Mouse (Mus musculus) heart, embryonic 10.5 days (tissue): ENCODE results near the gene Hdac11. TPM values are rescaled to one million over a fixed set of nuclear protein-coding genes. Genes with fewer than 3 reads are reported as not detected.

Experiments
- DNase-seq: peaks from one replicate; pipeline ENCODE4 v3.0.0-alpha.2; 2017; ENCODE audit warnings: low spot score
- H3K27ac ChIP-seq: fragments of 300-500 bp; sonication (generic); 2 replicates; pipeline ENCODE4 v1.5.1; 2016; ENCODE audit warnings: mild to moderate bottlenecking
- H3K27me3 ChIP-seq: fragments of 300-500 bp; sonication (generic); 2 replicates; pipeline ENCODE4 v1.6.1; 2016; ENCODE audit warnings: mild to moderate bottlenecking; ENCODE audit not compliant: poor library complexity, insufficient read depth, severe bottlenecking
- H3K36me3 ChIP-seq: fragments of 300-500 bp; sonication (generic); 2 replicates; pipeline ENCODE4 v1.6.1; 2016; ENCODE audit warnings: mild to moderate bottlenecking, moderate library complexity
- H3K4me1 ChIP-seq: fragments of 300-500 bp; sonication (generic); 2 replicates; pipeline ENCODE4 v1.6.1; 2016; ENCODE audit warnings: mild to moderate bottlenecking
- H3K4me3 ChIP-seq: fragments of 300-500 bp; sonication (generic); 2 replicates; pipeline ENCODE4 v1.5.1; 2016; ENCODE audit warnings: mild to moderate bottlenecking, moderate library complexity
- H3K9me3 ChIP-seq: fragments of 300-500 bp; sonication (generic); 2 replicates; pipeline ENCODE4 v1.6.1; 2016; ENCODE audit warnings: mild to moderate bottlenecking, moderate library complexity
- WGBS: fragments of 180-500 bp; shearing (Covaris S2); methylation state at CpG from one replicate; pipeline ENCODE4 v1.1.7; 2016; 5-methylcytosine and 5-hydroxymethylcytosine counted together
- polyA plus RNA-seq: library from polyadenylated mRNA; unstranded; fragments of >200 nt; fragmentation: Nextera tagmentation; extraction: Ambion mirVana; gene quantifications from 2 replicates; pipeline ENCODE4 v1.2.1, GENCODE M21; 2016

Gene Hdac11
- polyA plus RNA-seq, 1 experiment from 2014 or later, result 6.8 TPM

- no peak overlapping the region for H3K27ac ChIP-seq
- H3K27me3 ChIP-seq, result no peaks in the 10 kb centered on the region
- no peak for DNase-seq
- no peaks in the 10 kb centered on the region for H3K9me3 ChIP-seq
- H3K4me3 ChIP-seq, result no peak overlapping the region
- no peaks in the 10 kb centered on the region for H3K4me1 ChIP-seq
- 49% methylated on average over 5 of the region's 5 CpGs for WGBS
- H3K36me3 ChIP-seq, result no peaks in the 10 kb centered on the region
Observed at GRCm38 (mm10) chr6:91146443-91147151, 9.9 kb upstream of the Hdac11 start.

- H3K27ac ChIP-seq, result no peak overlapping the region
- no peak overlapping the region for H3K4me3 ChIP-seq
- H3K36me3 ChIP-seq, result no peaks in the 10 kb centered on the region
- no peaks in the 10 kb centered on the region for H3K4me1 ChIP-seq
- no peaks in the 10 kb centered on the region for H3K9me3 ChIP-seq
- no peak for DNase-seq
- 0 out of 2 replicates have a peak, but pooled peaks cover 5% of the 10 kb centered on the region for H3K27me3 ChIP-seq
- 80% methylated on average over 2 of the region's 2 CpGs for WGBS
Observed at GRCm38 (mm10) chr6:91147152-91147770, 9.2 kb upstream of the Hdac11 start.

- Histone ChIP-seq H3K4me1 (peaks cover 44% of the 10 kb centered on the region), H3K27me3 (peaks cover 30% of the 10 kb centered on the region), H3K27ac (peak overlapping the region; percentile 3; the same call in 1 of the 2 replicates), H3K36me3 (no peaks in the 10 kb centered on the region), H3K9me3 (no peaks in the 10 kb centered on the region), H3K4me3 (peak overlapping the region; percentile 38; the same call in 1 of the 2 replicates)
- peak; percentile 72 for DNase-seq
- WGBS, result 42% methylated on average over 7 of the region's 7 CpGs
Observed at GRCm38 (mm10) chr6:91152892-91153548, 3.4 kb upstream of the Hdac11 start.

- Histone ChIP-seq H3K27me3 (peaks cover 31% of the 10 kb centered on the region), H3K9me3 (no peaks in the 10 kb centered on the region), H3K4me1 (peaks cover 49% of the 10 kb centered on the region), H3K36me3 (no peaks in the 10 kb centered on the region), H3K27ac (0 out of 2 replicates have a peak overlapping the region, but pooled peaks have one; percentile 3), H3K4me3 (peak overlapping the region; percentile 38)
- DNase-seq, result no peak
- 4% methylated on average over 10 of the region's 10 CpGs for WGBS
Observed at GRCm38 (mm10) chr6:91153549-91154064, 2.9 kb upstream of the Hdac11 start.

- DNase-seq, result no peak
- peaks cover 57% of the 10 kb centered on the region for H3K4me1 ChIP-seq
- no peak overlapping the region for H3K4me3 ChIP-seq
- no peaks in the 10 kb centered on the region for H3K9me3 ChIP-seq
- H3K27ac ChIP-seq, result no peak overlapping the region
- peaks cover 38% of the 10 kb centered on the region for H3K27me3 ChIP-seq
- no peaks in the 10 kb centered on the region for H3K36me3 ChIP-seq
- 58% methylated on average over 4 of the region's 4 CpGs for WGBS
Observed at GRCm38 (mm10) chr6:91154685-91155084, 1.8 kb upstream of the Hdac11 start.

- peaks cover 59% of the 10 kb centered on the region for H3K4me1 ChIP-seq
Observed at GRCm38 (mm10) chr6:91155286-91155685, 1.2 kb upstream of the Hdac11 start.

GRCm38 (mm10) chr6:91156062-91156461, 403 bp upstream of the Hdac11 start:
- H3K27me3 ChIP-seq, result peaks cover 38% of the 10 kb centered on the region
- 13% methylated on average over 4 of the region's 4 CpGs for WGBS
- peak overlapping the region; percentile 94 for H3K27ac ChIP-seq
- peaks cover 66% of the 10 kb centered on the region for H3K4me1 ChIP-seq
- DNase-seq, result no peak
- no peaks in the 10 kb centered on the region for H3K9me3 ChIP-seq
- no peaks in the 10 kb centered on the region for H3K36me3 ChIP-seq
- peak overlapping the region; percentile 88 for H3K4me3 ChIP-seq

More at GRCm38 (mm10) chr6:91155286-91155685, 1.2 kb upstream of the Hdac11 start:
- H3K9me3 ChIP-seq, result no peaks in the 10 kb centered on the region
- H3K36me3 ChIP-seq, result no peaks in the 10 kb centered on the region
- H3K4me3 ChIP-seq, result no peak overlapping the region
- 55% methylated on average over 3 of the region's 3 CpGs for WGBS
- peak overlapping the region; percentile 94; the same call in 1 of the 2 replicates for H3K27ac ChIP-seq
- peaks cover 38% of the 10 kb centered on the region for H3K27me3 ChIP-seq
- DNase-seq, result no peak

- WGBS, result 47% methylated on average over 6 of the region's 6 CpGs
- peaks cover 70% of the 10 kb centered on the region for H3K4me1 ChIP-seq
Observed at GRCm38 (mm10) chr6:91157237-91157570, 739 bp downstream of the Hdac11 start.

GRCm38 (mm10) chr6:91159047-91159446, 2.6 kb downstream of the Hdac11 start:
- Histone ChIP-seq H3K27me3 (peaks cover 20% of the 10 kb centered on the region), H3K9me3 (no peaks in the 10 kb centered on the region), H3K4me1 (peaks cover 70% of the 10 kb centered on the region), H3K27ac (peak overlapping the region; percentile 94), H3K36me3 (0 out of 2 replicates have a peak, but pooled peaks cover 3% of the 10 kb centered on the region), H3K4me3 (peak overlapping the region; percentile 31; the same call in 1 of the 2 replicates)
- WGBS, result 57% methylated on average over 9 of the region's 9 CpGs
- peak; percentile 89 for DNase-seq

More at GRCm38 (mm10) chr6:91157237-91157570, 739 bp downstream of the Hdac11 start:
- Histone ChIP-seq H3K4me3 (peak overlapping the region; percentile 88), H3K27me3 (peaks cover 33% of the 10 kb centered on the region), H3K27ac (peak overlapping the region; percentile 94), H3K9me3 (no peaks in the 10 kb centered on the region), H3K36me3 (no peaks in the 10 kb centered on the region)
- DNase-seq, result no peak

- 0 out of 2 replicates have a peak, but pooled peaks cover 3% of the 10 kb centered on the region for H3K36me3 ChIP-seq
- peaks cover 64% of the 10 kb centered on the region for H3K4me1 ChIP-seq
- peak overlapping the region; percentile 56 for H3K27ac ChIP-seq
- DNase-seq, result no peak
- H3K27me3 ChIP-seq, result peaks cover 20% of the 10 kb centered on the region
- no peaks in the 10 kb centered on the region for H3K9me3 ChIP-seq
- H3K4me3 ChIP-seq, result no peak overlapping the region
- 35% methylated on average over 3 of the region's 3 CpGs for WGBS
Observed at GRCm38 (mm10) chr6:91160399-91160798, 3.9 kb downstream of the Hdac11 start.

- Histone ChIP-seq H3K27me3 (peaks cover 20% of the 10 kb centered on the region), H3K4me3 (no peak overlapping the region), H3K36me3 (0 out of 2 replicates have a peak, but pooled peaks cover 3% of the 10 kb centered on the region), H3K27ac (no peak overlapping the region), H3K9me3 (no peaks in the 10 kb centered on the region), H3K4me1 (peaks cover 60% of the 10 kb centered on the region)
- DNase-seq, result no peak
- 79% methylated on average over 2 of the region's 2 CpGs for WGBS
Observed at GRCm38 (mm10) chr6:91160976-91161375, 4.5 kb downstream of the Hdac11 start.

GRCm38 (mm10) chr6:91161506-91162235, 5.2 kb downstream of the Hdac11 start:
- Histone ChIP-seq H3K4me3 (no peak overlapping the region), H3K36me3 (0 out of 2 replicates have a peak, but pooled peaks cover 3% of the 10 kb centered on the region), H3K27ac (peak overlapping the region; percentile 57; the same call in 1 of the 2 replicates), H3K9me3 (no peaks in the 10 kb centered on the region), H3K4me1 (peaks cover 53% of the 10 kb centered on the region), H3K27me3 (peaks cover 27% of the 10 kb centered on the region)
- DNase-seq, result no peak
- 75% methylated on average over 6 of the region's 6 CpGs for WGBS
